Mouse (Mus musculus) CD8-positive naive resting alpha-beta T cell, adult 2 months (primary cell): Measurements from ENCODE around the gene Pank3.

ENCODE experiments used
- DNase-seq, 2 experiments: peaks; one replicate each; pipeline ENCODE4 v3.0.0; 2022; ENCODE audit warnings: low read depth in 2 of 2, low spot score in 2 of 2

The Pank3 gene

DNA sequence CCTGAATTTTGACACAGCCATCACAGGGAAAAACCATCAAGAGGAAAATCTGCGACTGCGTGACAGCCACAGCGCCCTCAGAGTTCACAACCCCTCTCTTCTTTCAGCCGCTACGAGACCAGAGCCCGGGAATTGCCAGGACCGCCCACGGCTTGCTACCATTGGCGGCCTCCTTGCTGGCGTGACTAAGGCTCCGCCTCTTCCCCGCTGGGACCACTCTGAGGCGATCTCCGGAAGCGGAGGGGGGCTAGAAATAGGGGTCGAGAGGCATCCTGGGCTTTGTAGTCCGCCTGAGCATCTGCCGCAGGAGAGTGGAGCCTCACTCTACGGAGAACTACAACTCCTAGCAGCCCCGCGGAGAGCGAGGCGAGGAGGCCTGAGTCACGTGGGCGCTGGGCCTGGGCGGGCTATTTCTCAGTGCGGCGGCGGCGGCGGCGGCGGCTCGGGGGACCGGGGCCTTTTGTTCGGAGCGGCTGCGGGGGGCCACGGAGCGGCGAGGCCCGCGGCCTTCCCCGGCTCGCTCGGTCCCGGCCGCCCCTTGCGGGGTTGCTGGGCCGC lies at the start of gene Pank3:
Pank3 (plus strand) TSS at position 297 of the 558 bp plus-strand sequence.
- DNase-seq, result peak; percentile 94 to 95

DNA sequence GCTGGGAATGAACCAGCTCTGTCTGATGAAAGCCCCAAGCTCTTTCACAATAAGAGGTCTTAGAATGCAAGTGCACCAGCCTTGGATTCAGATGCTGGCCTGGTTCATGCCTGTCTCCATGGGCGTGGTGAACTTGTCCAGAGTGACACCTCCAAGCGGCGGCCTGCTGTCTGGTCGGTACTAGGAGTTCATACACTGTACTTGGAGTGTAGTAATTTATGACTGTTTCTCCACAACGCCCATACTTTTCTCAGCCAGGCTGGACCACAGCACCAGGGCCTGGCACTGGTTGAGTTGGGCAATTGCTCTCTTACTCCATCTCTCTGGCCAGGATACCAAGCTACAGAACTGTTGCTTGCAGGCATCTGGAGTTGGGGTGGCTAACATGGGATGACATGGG lies 45.4 kb upstream of the Pank3 start:
- DNase-seq, result no peak

DNA sequence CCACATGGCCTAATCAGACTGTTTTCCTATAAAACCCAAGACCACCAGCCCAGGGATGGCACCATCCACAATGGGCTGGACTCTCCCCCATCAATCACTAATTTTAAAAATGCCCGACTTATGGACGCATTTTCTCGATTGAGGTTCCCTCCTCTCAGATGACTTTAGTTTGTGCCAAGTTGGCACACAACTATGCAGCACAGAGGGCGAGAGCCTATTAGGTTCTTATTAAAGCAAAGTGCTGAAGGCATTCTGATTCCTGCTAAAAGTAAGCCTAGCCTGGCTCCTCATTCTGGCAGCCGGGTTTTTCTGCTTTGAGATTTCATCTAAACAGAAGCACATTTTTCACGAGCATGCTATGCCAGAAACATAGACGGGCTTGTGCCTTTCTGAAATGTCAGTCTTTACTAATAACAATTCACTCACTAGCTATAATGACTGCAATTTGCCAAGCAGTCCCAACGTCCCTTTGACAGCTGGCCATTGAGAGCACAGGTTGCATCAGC lies 42.9 kb upstream of the Pank3 start:
- DNase-seq, result no peak

DNA sequence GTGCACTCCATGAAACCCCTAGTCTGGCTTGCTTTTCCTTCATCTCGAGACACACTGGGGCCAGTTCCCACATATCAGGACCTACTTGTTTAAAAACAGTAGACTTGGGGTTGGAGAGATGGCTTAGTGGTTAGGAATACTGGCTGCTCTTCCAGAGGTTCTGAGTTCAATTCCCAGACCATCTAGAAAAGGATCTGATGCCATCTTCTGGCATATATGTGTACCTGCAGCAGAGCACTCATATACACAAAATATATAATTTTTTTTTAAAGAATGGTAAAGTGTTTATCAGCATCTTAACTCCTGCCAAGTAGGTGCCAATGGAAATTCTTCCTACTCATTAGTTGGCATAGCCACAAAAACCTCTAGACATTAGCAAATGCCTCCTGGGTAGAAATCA lies 41.1 kb upstream of the Pank3 start:
- no peak for DNase-seq

DNA sequence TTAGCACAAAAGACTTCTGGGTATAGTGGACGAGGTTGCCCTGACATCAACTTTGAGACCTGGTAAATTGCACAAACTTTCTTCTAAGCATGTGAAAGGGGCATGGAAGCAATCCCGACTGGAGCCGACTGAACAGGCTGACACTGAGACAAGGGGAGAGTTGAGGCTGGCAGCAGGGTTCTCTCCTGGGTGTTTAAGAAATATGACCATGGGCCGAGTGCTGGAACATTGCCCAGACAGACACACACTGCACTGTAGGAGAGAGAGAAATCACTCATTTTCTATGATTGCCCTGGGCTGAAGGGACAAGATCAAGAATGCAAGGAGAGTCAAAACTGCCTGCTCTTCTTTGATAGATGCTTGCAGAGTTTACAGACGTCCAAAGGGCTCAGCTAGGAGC lies 40.1 kb upstream of the Pank3 start:
- no peak for DNase-seq

DNA sequence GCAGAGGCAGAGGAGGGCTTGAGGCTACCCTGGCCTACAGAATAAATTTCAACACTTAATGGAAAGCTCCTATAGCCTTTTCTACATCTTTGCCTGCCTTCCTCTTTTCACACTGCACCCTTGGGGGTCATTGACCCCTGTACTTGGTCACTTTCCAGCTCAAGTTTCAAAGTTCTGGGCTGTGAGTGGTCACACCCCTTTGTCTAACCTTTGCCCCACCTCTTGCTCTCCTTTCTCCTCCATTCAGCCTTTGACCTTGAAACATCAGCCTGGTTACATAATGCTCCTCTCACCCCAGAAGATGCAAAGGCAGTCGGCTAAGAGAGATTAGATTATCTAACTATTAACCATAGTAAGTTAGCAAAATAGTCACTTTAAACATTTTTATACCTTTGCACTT lies 36.9 kb upstream of the Pank3 start:
- no peak for DNase-seq

DNA sequence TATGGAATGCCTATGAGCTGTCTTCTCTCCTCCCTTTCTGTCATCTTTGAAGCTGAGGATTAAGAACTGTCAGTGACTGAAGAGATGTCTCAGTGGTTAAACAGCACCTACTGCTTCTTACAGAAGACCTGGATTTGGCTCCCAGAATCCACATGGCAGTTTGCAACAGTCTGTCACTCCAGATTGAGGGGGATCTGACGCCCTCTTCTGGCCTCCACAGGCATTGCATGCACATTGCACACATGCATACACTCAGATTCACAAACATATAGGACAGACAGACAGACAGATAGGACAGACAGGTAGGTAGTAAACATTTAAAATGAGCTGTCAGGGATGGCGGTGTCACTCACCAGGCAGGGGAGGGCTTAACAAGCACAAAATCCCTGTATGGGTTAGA lies 32.5 kb upstream of the Pank3 start:
- DNase-seq, result no peak

DNA sequence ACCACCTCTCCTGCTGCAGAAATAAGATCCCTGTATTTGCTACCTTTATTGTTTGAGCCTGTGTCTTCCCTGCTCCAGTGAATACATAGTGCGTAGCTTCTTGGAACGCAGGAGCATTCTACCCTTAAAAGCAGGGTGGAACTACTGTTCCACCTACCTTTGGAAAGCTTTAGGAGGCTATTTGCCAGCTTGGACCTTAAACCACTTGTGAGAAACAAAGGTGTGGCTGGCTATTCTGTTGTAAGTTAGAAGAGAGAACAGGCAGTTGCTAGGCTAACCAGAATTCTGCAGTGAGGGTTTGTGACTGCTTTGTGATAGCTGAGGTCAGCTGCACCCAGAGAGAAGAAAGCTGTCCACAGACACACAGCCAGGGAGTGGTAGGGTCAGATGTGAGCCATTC lies 32.0 kb upstream of the Pank3 start:
- no peak for DNase-seq

DNA sequence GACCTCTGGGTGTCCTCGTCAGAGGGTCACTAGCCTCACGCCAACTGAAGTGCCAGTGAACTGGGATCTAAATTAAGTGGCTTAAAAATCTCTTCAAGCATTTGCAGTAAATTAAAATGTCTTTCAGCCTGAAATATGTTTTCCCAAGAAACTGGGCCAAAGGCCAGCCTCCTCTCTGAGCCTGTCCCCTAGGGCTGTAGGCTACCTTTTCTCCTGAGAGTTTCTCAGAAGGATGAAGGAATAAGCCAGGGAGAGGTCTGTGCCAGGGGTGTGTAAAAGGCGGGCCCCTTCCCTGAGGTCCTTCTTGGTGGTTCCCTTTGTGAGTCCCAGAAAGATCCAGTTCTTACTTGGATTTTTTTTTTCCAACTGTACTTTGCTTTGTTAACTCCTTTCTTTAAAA lies 31.2 kb upstream of the Pank3 start:
- DNase-seq, result no peak

DNA sequence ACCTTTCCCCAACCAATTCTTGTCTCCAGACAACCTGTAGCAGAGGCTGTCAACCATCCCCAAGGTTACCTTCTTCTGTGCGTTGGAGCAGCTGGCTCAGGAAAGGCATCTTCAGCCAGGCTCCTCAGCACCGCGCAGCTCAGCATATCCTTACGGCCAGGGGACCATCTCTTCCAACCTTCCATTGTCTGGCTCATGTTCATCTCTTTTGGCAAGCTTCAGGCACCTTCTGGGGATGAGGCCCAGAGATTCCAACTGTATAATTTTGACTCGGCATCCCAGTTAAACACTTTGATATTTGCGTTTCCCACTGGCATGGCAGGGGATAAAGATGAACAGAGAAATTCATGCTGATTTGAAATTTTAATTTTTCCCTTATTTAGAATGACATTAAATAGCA lies 25.7 kb upstream of the Pank3 start:
- DNase-seq, result no peak

DNA sequence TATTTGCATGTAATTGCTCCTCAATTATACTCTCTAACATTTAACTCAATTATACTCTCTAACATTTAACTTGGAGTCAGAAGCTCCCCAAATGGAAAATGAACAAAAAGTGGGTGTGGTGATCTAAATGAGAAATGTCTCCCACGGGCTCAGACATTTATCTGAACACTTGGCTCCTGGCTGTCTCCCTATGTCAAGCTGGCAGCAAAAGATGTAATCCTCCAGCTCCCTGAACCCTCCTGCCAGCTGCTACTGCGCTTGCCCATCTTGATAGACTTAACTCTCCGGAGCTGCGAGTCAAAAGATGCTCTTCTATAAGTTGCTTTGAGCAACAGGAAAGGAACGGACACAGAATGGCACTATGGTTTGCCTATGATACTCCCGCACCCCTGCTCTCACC lies 24.7 kb upstream of the Pank3 start:
- no peak for DNase-seq

DNA sequence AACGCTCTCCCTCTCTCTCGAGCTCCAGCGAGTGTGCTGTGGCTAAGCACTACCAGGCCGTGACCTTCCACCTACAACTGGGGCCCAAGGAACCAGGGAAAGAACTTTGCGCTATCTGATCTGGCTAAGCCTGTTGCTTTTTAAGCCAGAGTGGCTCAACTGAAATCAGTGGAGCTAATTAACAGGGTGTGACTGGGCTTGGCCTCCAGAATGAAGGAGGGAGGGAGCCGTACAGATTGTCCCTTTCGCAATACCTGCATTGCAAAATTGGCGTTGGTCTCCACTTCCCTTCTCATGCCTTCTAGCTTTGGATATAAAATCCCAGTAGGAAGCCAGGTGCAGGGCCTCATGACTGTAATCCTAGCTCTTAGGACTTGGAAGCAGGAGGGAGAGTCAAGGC lies 18.7 kb upstream of the Pank3 start:
- DNase-seq, result no peak

DNA sequence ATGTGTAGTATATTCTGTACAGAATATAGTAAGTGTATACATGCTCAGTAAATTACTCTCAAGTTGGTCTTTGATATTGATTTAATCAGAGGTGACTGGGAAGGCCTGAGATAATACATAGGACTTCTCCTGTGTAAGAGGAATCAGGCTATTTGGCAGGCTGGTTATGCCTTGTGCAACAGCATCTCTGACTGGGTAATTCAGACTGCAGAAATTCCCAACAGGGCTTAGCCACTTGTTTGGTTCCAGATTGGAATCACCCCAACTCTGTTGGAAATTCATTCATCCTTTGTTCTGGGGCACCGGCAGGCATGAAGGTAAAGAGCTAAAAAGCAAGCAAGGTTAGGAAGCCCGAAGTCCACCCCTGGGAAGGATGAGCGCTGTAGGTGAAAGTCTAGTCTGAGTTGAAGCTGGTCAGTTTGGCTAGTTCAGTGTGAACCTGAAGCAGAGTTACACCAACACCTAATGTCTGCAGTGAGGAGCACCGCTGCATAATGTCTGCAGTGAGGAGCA lies 14.3 kb upstream of the Pank3 start:
- no peak for DNase-seq

DNA sequence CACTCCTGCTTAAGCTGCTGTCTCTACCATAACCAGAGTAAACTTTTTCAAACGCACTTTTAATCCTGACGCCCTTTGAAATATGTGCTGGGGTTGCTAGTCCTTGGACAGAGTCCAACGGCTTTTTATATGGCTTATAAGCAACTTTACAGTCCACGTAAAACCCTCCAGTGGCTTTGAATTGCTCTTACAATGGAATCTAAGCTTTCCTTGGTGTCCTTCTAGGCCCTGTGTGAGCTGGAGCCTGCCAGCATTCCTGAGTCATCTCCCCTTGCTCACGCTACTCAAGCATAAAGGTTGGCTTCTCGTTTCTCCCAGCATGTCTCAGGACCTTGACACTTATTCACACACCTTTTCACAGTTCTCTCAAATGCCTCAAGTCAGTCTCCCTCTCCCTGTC lies 13.7 kb upstream of the Pank3 start:
- DNase-seq, result no peak

DNA sequence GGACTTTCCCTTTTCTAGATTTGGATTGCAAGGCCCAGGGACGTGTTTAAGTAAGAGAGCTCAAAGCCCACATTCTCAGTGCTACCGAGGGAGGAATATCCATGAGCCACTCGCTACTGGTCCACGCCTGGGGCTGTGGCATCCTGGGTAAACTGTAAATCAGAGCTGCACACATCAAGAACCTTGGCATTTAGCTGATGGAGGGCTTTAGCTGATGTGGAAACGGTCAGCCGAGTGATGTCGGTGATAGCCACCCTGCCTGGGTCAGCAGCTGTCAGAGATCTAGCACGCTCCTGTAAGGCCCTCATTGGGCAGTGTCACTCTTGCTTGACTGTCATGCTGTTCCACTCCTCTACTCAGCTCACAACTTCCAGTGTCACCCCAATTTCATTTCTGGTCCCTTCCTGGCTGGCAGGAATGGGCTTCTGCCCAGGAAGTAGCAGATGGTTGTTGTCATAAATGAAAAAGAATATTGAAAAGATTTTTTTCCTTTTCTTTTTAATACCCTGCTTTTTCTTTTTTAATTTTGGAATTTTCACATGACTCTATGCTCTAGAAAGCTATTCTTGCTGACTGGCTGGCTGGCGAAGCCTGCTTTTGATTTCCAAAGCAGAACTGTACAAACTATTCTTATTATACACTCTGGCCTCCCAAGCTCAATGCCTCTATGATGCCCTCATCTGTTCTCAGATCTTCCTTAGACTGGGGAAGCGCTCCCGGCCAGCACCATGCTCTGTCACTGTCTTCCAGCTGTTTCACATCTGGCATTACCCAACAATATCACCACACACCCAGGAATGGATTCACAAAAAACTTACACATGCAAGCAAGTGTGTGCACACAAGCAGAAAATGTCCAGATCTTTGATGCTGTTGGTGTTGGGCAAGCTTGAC lies 12.6 kb upstream of the Pank3 start:
- no peak for DNase-seq

DNA sequence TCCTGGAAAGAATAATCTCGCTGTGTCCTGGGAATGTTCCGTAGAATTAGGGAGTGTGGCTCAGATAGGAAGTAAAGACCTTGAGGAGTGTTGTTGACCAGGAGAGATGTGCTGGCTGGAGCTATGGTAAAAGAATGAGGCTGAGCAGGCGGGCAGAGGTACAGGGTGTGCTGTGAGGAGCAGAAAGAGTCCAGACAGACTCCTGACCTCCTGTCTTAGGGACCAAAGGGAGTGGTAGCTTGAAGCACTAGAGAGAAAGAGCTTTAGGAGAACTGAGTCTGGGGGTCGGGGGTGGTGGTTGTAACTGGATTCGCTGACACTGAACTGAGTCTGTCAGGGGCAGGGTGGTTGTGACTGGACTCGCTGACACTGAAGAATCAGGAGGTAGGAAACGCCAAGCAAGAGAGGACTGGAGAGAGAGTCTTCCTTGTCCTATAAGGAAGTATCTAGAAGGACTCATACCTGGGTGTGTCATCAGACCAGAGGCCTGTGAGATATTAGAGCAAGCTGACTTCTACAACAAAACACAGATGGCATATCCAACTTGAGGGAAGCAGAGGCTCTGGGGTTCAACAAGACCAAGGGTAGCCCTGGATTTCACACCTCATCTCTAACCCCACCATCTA lies 9.2 kb upstream of the Pank3 start:
- DNase-seq, result no peak

DNA sequence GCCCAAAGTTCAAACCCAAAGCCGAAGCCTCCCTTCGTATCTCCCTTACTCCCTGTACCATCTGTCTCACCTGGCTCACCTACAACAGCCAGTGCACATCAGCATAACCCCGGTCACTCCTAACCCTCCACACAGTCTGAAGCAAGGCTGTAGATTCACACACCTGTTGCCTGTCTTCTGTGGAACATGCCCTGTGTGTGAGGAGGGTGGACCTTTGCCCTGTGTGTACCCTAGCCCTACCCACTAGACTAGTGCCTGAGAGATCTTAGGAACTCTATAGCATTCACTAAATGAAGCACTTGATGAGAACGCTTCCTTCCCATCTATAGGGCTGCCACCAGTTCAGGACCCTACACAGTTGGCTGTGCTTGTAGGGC lies 8.7 kb upstream of the Pank3 start:
- DNase-seq, result no peak

DNA sequence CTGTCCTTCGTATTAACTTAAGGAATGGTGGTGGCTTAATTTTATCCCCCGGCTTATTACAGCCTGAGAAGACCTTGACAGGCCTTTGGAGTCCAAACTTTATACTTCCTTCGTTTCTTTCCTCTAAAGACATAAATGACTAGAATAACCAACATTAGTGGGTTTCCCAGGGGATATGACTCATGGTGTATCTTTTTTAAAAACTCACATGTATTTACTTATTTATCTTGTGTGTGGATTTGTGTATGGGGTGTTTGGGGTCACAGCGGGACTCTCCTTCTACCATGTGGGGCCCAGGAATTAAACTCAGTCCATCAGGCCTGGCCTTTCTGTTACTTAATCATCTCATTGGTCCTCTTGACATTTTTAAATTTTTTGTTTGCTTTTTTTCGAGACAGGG lies 2.4 kb upstream of the Pank3 start:
- DNase-seq, result no peak

DNA sequence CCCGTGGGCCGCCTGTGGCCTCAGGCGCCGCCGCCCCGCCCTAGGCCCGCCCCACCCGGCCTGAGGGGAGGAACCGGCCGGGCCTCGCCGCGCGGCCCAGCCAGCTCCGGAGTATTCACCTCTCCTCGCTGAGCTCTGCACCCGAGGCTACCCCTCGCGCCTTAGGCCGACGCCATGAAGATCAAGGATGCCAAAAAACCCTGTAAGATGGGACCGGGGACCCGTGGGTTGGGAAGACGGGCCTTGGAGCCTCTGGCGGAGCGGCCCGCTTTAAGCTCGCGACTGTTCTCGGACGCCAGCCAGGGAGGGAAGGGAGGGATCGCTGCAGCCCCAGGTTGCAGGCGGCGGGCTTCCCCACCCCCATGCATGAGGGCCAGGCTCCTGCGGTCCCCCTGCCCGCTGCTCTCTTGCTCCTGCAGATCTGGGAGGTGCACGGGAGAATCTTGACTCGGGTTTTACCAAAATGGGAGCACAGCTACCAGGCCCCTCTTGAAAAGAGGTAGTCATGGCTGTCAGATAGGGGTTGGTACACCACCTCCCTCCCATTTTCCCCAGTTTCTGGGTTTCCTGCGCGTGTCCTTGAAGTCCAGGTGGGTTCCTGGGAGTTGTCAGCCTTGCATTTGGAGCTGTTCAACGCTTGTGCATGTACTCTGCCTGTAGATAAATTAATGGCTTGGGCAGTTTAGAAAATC lies 608 bp downstream of the Pank3 start:
- DNase-seq, result no peak

DNA sequence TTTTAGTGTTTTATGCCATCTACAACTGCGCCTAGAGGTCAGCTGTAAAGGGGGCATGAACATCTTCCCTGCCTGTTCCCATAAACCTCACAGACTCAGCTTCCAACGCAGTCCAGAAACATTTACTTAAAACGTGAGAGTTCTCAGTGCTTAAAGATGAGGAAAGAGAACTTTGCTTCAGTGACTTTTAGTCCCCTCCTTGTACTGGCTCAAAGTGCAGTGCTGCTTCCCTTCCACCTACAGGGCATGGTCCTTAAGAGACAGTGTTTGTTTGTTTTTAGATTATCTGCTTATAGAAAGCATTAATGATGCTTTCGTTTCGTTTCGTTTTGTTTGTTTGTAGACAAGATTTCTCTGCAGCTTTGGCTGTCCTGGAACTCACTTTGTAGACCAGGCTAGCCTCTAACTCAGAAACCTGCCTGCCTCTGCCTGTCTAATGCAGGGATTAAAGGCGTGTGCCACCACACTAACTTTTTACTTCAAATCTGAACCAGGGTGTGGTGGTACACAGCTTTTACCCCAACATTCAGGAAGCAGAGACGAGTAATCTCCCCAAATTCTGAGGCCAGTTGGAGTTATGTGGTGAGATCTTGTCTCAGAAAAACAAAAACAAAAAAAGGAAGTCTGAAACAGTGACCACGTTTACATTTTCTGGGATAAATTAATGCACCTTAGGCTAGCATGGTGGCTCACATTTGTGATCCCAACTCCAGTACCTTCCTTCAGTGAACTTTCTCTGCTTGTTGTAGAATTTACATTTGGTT lies 1.6 kb downstream of the Pank3 start:
- no peak for DNase-seq

DNA sequence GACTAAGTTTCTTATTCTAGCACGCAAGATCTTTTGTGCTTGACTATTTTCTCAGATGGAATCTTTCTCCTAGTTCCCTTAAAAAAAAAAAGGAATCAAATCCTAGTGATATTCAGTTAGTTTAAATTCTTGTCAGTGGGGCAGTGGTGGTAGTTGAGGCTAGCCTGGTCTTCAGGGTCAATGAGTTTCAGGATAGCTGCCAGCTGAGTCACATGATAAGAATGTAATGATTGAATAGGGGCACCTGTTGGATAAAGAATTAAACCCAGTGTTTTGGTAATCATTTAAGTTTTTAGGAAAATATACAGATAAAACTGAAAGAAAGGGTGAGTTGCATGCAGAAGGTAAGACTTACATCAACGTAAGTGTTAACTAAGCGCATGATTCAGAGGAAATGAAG lies 6.3 kb downstream of the Pank3 start:
- DNase-seq, result no peak
